Mouse (Mus musculus) stomach, embryonic 14.5 days (tissue): ENCODE measurements around the gene 4930590J08Rik. TPM values are rescaled to one million over a fixed set of nuclear protein-coding genes. Genes with fewer than 3 reads are reported as not detected.

ENCODE experiments used
- ATAC-seq: fragments of 200-750 bp; cut with Nextera tagmentation; 2 replicates; pipeline ENCODE4 v1.8.0; 2017; ENCODE audit warnings: low read depth, moderate TSS enrichment; ENCODE audit not compliant: insufficient number of reproducible peaks, insufficient read depth, low FRiP score
- H3K27ac ChIP-seq: fragments of 300-500 bp; sonication (generic); 2 replicates; pipeline ENCODE4 v1.5.1; 2014; ENCODE audit warnings: mild to moderate bottlenecking, low read length, moderate library complexity, mixed read lengths
- H3K27me3 ChIP-seq: fragments of 300-500 bp; sonication (generic); 2 replicates; pipeline ENCODE4 v1.6.1; 2014; ENCODE audit warnings: low read length, control low read depth, mixed read lengths; ENCODE audit not compliant: control insufficient read depth, insufficient read depth
- H3K36me3 ChIP-seq: fragments of 300-500 bp; sonication (generic); 2 replicates; pipeline ENCODE4 v1.6.1; 2014; ENCODE audit warnings: mild to moderate bottlenecking, control low read depth, low read length, moderate library complexity, mixed read lengths; ENCODE audit not compliant: control insufficient read depth, insufficient read depth
- H3K4me1 ChIP-seq: fragments of 300-500 bp; sonication (generic); 2 replicates; pipeline ENCODE4 v1.6.1; 2014; ENCODE audit warnings: low read length, control low read depth, mixed read lengths; ENCODE audit not compliant: control insufficient read depth, insufficient read depth
- H3K4me2 ChIP-seq: fragments of 300-500 bp; sonication (generic); replicated peaks from 2 replicates; pipeline ENCODE4 v1.6.1; 2014; ENCODE audit warnings: low read depth, low read length, control low read depth
- H3K4me3 ChIP-seq: fragments of 300-500 bp; sonication (generic); 2 replicates; pipeline ENCODE4 v1.5.1; 2014; ENCODE audit warnings: low read depth, low read length, control low read depth
- H3K9ac ChIP-seq: fragments of 300-500 bp; sonication (generic); replicated peaks from 2 replicates; pipeline ENCODE4 v1.6.1; 2014; ENCODE audit warnings: low read depth, mild to moderate bottlenecking, control low read depth, low read length, moderate library complexity, mixed read lengths
- H3K9me3 ChIP-seq: fragments of 300-500 bp; sonication (generic); 2 replicates; pipeline ENCODE4 v1.6.1; 2016; ENCODE audit warnings: low read depth, low read length, control low read depth; ENCODE audit not compliant: control insufficient read depth
- WGBS: fragments of 180-500 bp; shearing (Covaris S2); extraction: QIAGEN DNeasy Blood & Tissue Kit; methylation state at CpG from one replicate; pipeline ENCODE4 v1.1.7; 2014; 5-methylcytosine and 5-hydroxymethylcytosine counted together
- polyA plus RNA-seq: library from polyadenylated mRNA; unstranded; fragments of >200 nt; fragmentation: Nextera tagmentation; extraction: Ambion mirVana; gene quantifications from 2 replicates; pipeline ENCODE4 v1.2.1, GENCODE M21; 2014

Gene 4930590J08Rik
- polyA plus RNA-seq, 1 experiment from 2014 or later: 0.49 TPM

- ATAC-seq: no peak
- Histone ChIP-seq H3K27me3 (no peaks in the 10 kb centered on the region), H3K4me2 (no peak overlapping the region), H3K9me3 (no peaks in the 10 kb centered on the region), H3K4me3 (no peak overlapping the region), H3K4me1 (no peaks in the 10 kb centered on the region), H3K9ac (no peak overlapping the region), H3K27ac (no peak overlapping the region), H3K36me3 (peaks cover 47% of the 10 kb centered on the region)
- 73% methylated on average over 2 of the region's 2 CpGs for WGBS
Measured at GRCm38 (mm10) chr6:91883859-91884258, 18.8 kb upstream of the 4930590J08Rik start.

GRCm38 (mm10) chr6:91889255-91889906, 13.2 kb upstream of the 4930590J08Rik start:
- Histone ChIP-seq H3K4me1 (no peaks in the 10 kb centered on the region), H3K9me3 (no peaks in the 10 kb centered on the region), H3K4me3 (no peak overlapping the region), H3K27ac (no peak overlapping the region), H3K4me2 (no peak overlapping the region), H3K9ac (no peak overlapping the region), H3K36me3 (peaks cover 67% of the 10 kb centered on the region), H3K27me3 (no peaks in the 10 kb centered on the region)
- ATAC-seq: no peak
- 73% methylated on average over 3 of the region's 3 CpGs for WGBS

GRCm38 (mm10) chr6:91890615-91891014, 12.0 kb upstream of the 4930590J08Rik start:
- Histone ChIP-seq H3K4me1 (no peaks in the 10 kb centered on the region), H3K9ac (no peak overlapping the region), H3K9me3 (no peaks in the 10 kb centered on the region), H3K27ac (no peak overlapping the region), H3K4me3 (no peak overlapping the region), H3K36me3 (peaks cover 65% of the 10 kb centered on the region), H3K27me3 (no peaks in the 10 kb centered on the region), H3K4me2 (no peak overlapping the region)
- ATAC-seq: no peak
- 86% methylated on average over 5 of the region's 5 CpGs for WGBS

GRCm38 (mm10) chr6:91891776-91892175, 10.8 kb upstream of the 4930590J08Rik start:
- Histone ChIP-seq H3K4me2 (no peak overlapping the region), H3K4me3 (no peak overlapping the region), H3K27me3 (no peaks in the 10 kb centered on the region), H3K27ac (no peak overlapping the region), H3K4me1 (no peaks in the 10 kb centered on the region), H3K9me3 (no peaks in the 10 kb centered on the region), H3K9ac (no peak overlapping the region), H3K36me3 (peaks cover 59% of the 10 kb centered on the region)
- no peak for ATAC-seq
- 95% methylated on average over 2 of the region's 2 CpGs for WGBS

GRCm38 (mm10) chr6:91896783-91897182, 5.8 kb upstream of the 4930590J08Rik start:
- no peak overlapping the region for H3K9ac ChIP-seq
- WGBS: 96% methylated on average over 3 of the region's 3 CpGs
- ATAC-seq: no peak

GRCm38 (mm10) chr6:91901505-91901904, 1.1 kb upstream of the 4930590J08Rik start:
- Histone ChIP-seq H3K9ac (no peak overlapping the region), H3K27me3 (no peaks in the 10 kb centered on the region), H3K4me1 (no peaks in the 10 kb centered on the region), H3K9me3 (no peaks in the 10 kb centered on the region), H3K4me2 (no peak overlapping the region), H3K36me3 (peaks cover 42% of the 10 kb centered on the region), H3K27ac (no peak overlapping the region), H3K4me3 (no peak overlapping the region)
- WGBS: 36% methylated on average over 5 of the region's 5 CpGs
- ATAC-seq: no peak

More at GRCm38 (mm10) chr6:91896783-91897182, 5.8 kb upstream of the 4930590J08Rik start:
- Histone ChIP-seq H3K4me3 (no peak overlapping the region), H3K4me2 (no peak overlapping the region), H3K36me3 (peaks cover 69% of the 10 kb centered on the region), H3K27me3 (no peaks in the 10 kb centered on the region), H3K9me3 (no peaks in the 10 kb centered on the region), H3K27ac (no peak overlapping the region), H3K4me1 (no peaks in the 10 kb centered on the region)

- no peaks in the 10 kb centered on the region for H3K27me3 ChIP-seq
- no peak overlapping the region for H3K27ac ChIP-seq
- WGBS: 91% methylated on average over 10 of the region's 10 CpGs
- H3K4me2 ChIP-seq: no peak overlapping the region
- H3K36me3 ChIP-seq: no peaks in the 10 kb centered on the region
- H3K9ac ChIP-seq: no peak overlapping the region
- ATAC-seq: no peak
- no peak overlapping the region for H3K4me3 ChIP-seq
- H3K9me3 ChIP-seq: no peaks in the 10 kb centered on the region
- no peaks in the 10 kb centered on the region for H3K4me1 ChIP-seq
Measured at GRCm38 (mm10) chr6:91914011-91914410, 11.4 kb downstream of the 4930590J08Rik start.

- Histone ChIP-seq H3K9ac (no peak overlapping the region), H3K9me3 (no peaks in the 10 kb centered on the region), H3K4me1 (no peaks in the 10 kb centered on the region), H3K27me3 (no peaks in the 10 kb centered on the region), H3K27ac (no peak overlapping the region), H3K4me2 (no peak overlapping the region), H3K4me3 (no peak overlapping the region), H3K36me3 (no peaks in the 10 kb centered on the region)
- ATAC-seq: no peak
- WGBS: 26% methylated on average over 4 of the region's 4 CpGs
Measured at GRCm38 (mm10) chr6:91917286-91917685, 14.7 kb downstream of the 4930590J08Rik start.

- Histone ChIP-seq H3K4me1 (no peaks in the 10 kb centered on the region), H3K27me3 (no peaks in the 10 kb centered on the region), H3K4me2 (no peak overlapping the region), H3K9me3 (no peaks in the 10 kb centered on the region), H3K9ac (no peak overlapping the region), H3K27ac (no peak overlapping the region), H3K4me3 (no peak overlapping the region), H3K36me3 (no peaks in the 10 kb centered on the region)
- WGBS: 86% methylated on average over 11 of the region's 11 CpGs
- no peak for ATAC-seq
Measured at GRCm38 (mm10) chr6:91917716-91918115, 15.1 kb downstream of the 4930590J08Rik start.
